Mouse (Mus musculus) megakaryocyte progenitor cell, adult 5-6 weeks (primary cell): ENCODE data around the gene Akap13. TPM values are rescaled to one million over a fixed set of nuclear protein-coding genes. Genes with fewer than 3 reads are reported as not detected.
A peak's percentile ranks its signal among the peaks of the same experiment; 100 is the strongest.

Experiments
- ATAC-seq: replicated peaks from 2 replicates; pipeline ENCODE4 v1.8.0; 2016; ENCODE audit warnings: mild to moderate bottlenecking, moderate TSS enrichment, inconsistent platforms; ENCODE audit not compliant: poor library complexity
- total RNA-seq, 2 experiments: library from RNA; stranded (forward) in 1 of 2; stranded (reverse) in 1 of 2; fragments of 157-497, 149-512 nt in 1 of 2; fragments of 200-1000 nt in 1 of 2; gene quantifications; 2 replicates each; pipeline versions ENCODE4 v1.2.3 to v1.2.4; 2015 to 2017

Gene Akap13
- total RNA-seq, 2 experiments from 2014 or later = 93.1 to 165 TPM

GRCm38 (mm10) chr7:75509085-75509873 lies 53.9 kb downstream of the Akap13 start:
- no peak for ATAC-seq

- 0 out of 2 replicates have a peak, but pooled peaks have one; percentile 14 for ATAC-seq
Measured at GRCm38 (mm10) chr7:75515472-75515871, 60.1 kb downstream of the Akap13 start.

- no peak for ATAC-seq
Measured at GRCm38 (mm10) chr7:75516716-75517619, 61.6 kb downstream of the Akap13 start.

- ATAC-seq = no peak
Measured at GRCm38 (mm10) chr7:75520531-75520930, 65.2 kb downstream of the Akap13 start.

- no peak for ATAC-seq
Measured at GRCm38 (mm10) chr7:75521199-75521598, 65.9 kb downstream of the Akap13 start.

- peak; percentile 44; the same call in 1 of the 2 replicates for ATAC-seq
Measured at GRCm38 (mm10) chr7:75522226-75522625, 66.9 kb downstream of the Akap13 start.

GRCm38 (mm10) chr7:75524789-75525569 lies 69.6 kb downstream of the Akap13 start:
- ATAC-seq = no peak; the same call in 1 of the 2 replicates

- no peak; the same call in 1 of the 2 replicates for ATAC-seq
Measured at GRCm38 (mm10) chr7:75525716-75526401, 70.5 kb downstream of the Akap13 start.

- no peak for ATAC-seq
Measured at GRCm38 (mm10) chr7:75528751-75529150, 73.4 kb downstream of the Akap13 start.

GRCm38 (mm10) chr7:75529857-75530437 lies 74.6 kb downstream of the Akap13 start:
- no peak; the same call in 1 of the 2 replicates for ATAC-seq

- no peak for ATAC-seq
Measured at GRCm38 (mm10) chr7:75530642-75531041, 75.3 kb downstream of the Akap13 start.

- ATAC-seq = no peak
Measured at GRCm38 (mm10) chr7:75533079-75533478, 77.7 kb downstream of the Akap13 start.

GRCm38 (mm10) chr7:75536298-75536697 lies 81.0 kb downstream of the Akap13 start:
- no peak for ATAC-seq

GRCm38 (mm10) chr7:75537567-75537966 lies 82.2 kb downstream of the Akap13 start:
- peak; percentile 42 for ATAC-seq

GRCm38 (mm10) chr7:75538513-75538912 lies 83.2 kb downstream of the Akap13 start:
- ATAC-seq = peak; percentile 23; the same call in 1 of the 2 replicates

GRCm38 (mm10) chr7:75539168-75539567 lies 83.8 kb downstream of the Akap13 start:
- no peak for ATAC-seq

- ATAC-seq = no peak
Measured at GRCm38 (mm10) chr7:75549856-75550255, 94.5 kb downstream of the Akap13 start.

GRCm38 (mm10) chr7:75550791-75551336 lies 95.5 kb downstream of the Akap13 start:
- ATAC-seq = peak; percentile 48

- no peak for ATAC-seq
Measured at GRCm38 (mm10) chr7:75553002-75553666, 97.8 kb downstream of the Akap13 start.
